Mouse (Mus musculus) lung, embryonic 14.5 days (tissue): ENCODE measurements around the gene Tmem19. TPM values are rescaled to one million over a fixed set of nuclear protein-coding genes. Genes with fewer than 3 reads are reported as not detected.

Source experiments
- ATAC-seq: fragments of 200-750 bp; cut with Nextera tagmentation; 2 replicates; pipeline ENCODE4 v1.8.0; 2017; ENCODE audit warnings: mild to moderate bottlenecking, moderate TSS enrichment, moderate library complexity; ENCODE audit not compliant: insufficient read depth
- DNase-seq: peaks from one replicate; pipeline ENCODE4 v3.0.0-alpha.2; 2015
- H3K27ac ChIP-seq: fragments of 300-500 bp; sonication (generic); 2 replicates; pipeline ENCODE4 v1.5.1; 2014; ENCODE audit warnings: low read depth, mild to moderate bottlenecking, moderate library complexity
- H3K27me3 ChIP-seq: fragments of 300-500 bp; sonication (generic); 2 replicates; pipeline ENCODE4 v1.6.1; 2014; ENCODE audit warnings: low read length, control low read depth; ENCODE audit not compliant: insufficient read depth
- H3K36me3 ChIP-seq: fragments of 300-500 bp; sonication (generic); 2 replicates; pipeline ENCODE4 v1.6.1; 2014; ENCODE audit warnings: control low read depth; ENCODE audit not compliant: insufficient read depth
- H3K4me1 ChIP-seq: fragments of 300-500 bp; sonication (generic); 2 replicates; pipeline ENCODE4 v1.6.1; 2014; ENCODE audit warnings: antibody characterized with exemption, control low read depth; ENCODE audit not compliant: insufficient read depth
- H3K4me2 ChIP-seq: fragments of 300-500 bp; sonication (generic); 2 replicates; pipeline ENCODE4 v1.6.1; 2014; ENCODE audit warnings: mild to moderate bottlenecking
- H3K4me3 ChIP-seq: fragments of 300-500 bp; sonication (generic); 2 replicates; pipeline ENCODE4 v1.5.1; 2014; ENCODE audit warnings: low read depth, low read length
- H3K9ac ChIP-seq: fragments of 300-500 bp; sonication (generic); 2 replicates; pipeline ENCODE4 v1.6.1; 2014
- H3K9me3 ChIP-seq: fragments of 300-500 bp; sonication (generic); 2 replicates; pipeline ENCODE4 v1.6.1; 2016; ENCODE audit warnings: low read depth, low read length, control low read depth
- CTCF ChIP-seq: IDR thresholded peaks from 2 replicates; pipeline ENCODE4 v1.5.1; 2016; ENCODE audit warnings: antibody characterized with exemption, low read depth
- WGBS: fragments of 180-500 bp; shearing (Covaris S2); extraction: QIAGEN DNeasy Blood & Tissue Kit; methylation state at CpG from one replicate; pipeline ENCODE4 v1.1.7; 2014; 5-methylcytosine and 5-hydroxymethylcytosine counted together
- polyA plus RNA-seq: library from polyadenylated mRNA; unstranded; fragments of >200 nt; fragmentation: Nextera tagmentation; extraction: Ambion mirVana; gene quantifications from 2 replicates; pipeline ENCODE4 v1.2.1, GENCODE M21; 2014

Gene Tmem19
- polyA plus RNA-seq, result 28.5 and 30.1 TPM in 2 replicates

GRCm38 (mm10) chr10:115361840-115362622, at the start of gene Tmem19:
Gene Tmem19 (minus strand): TSS chr10:115362501.
- H3K4me2 ChIP-seq, result peak within 1 kb of the TSS; percentile 88
- peak; percentile 99 for DNase-seq
- ATAC-seq, result peak; percentile 100
- TF ChIP-seq CTCF, result no peak
- WGBS, result under 1% methylated on average over 52 of the region's 58 CpGs
- H3K36me3 ChIP-seq, result no peaks in the 10 kb centered on the region
- peak within 1 kb of the TSS; percentile 51 for H3K4me3 ChIP-seq
- 0 out of 2 replicates have a peak, but pooled peaks cover 4% of the 10 kb centered on the region for H3K4me1 ChIP-seq
- H3K9ac ChIP-seq, result peak within 1 kb of the TSS; percentile 60
- peak within 1 kb of the TSS; percentile 96 for H3K27ac ChIP-seq
- H3K9me3 ChIP-seq, result no peaks in the 10 kb centered on the region
- H3K27me3 ChIP-seq, result no peaks in the 10 kb centered on the region

GRCm38 (mm10) chr10:115406393-115406792, 44.1 kb upstream of the Tmem19 start:
- Histone ChIP-seq H3K4me1 (no peaks in the 10 kb centered on the region), H3K4me3 (no peak overlapping the region), H3K9me3 (no peaks in the 10 kb centered on the region), H3K4me2 (no peak overlapping the region), H3K27ac (no peak overlapping the region), H3K27me3 (no peaks in the 10 kb centered on the region), H3K9ac (no peak overlapping the region), H3K36me3 (peaks cover 77% of the 10 kb centered on the region)
- DNase-seq, result peak; percentile 85
- no peak for ATAC-seq
- TF ChIP-seq CTCF, result peak; percentile 73
- WGBS, result 65% methylated on average over 6 of the region's 6 CpGs

- Histone ChIP-seq H3K4me1 (no peaks in the 10 kb centered on the region; the same call in 1 of the 2 replicates), H3K9me3 (no peaks in the 10 kb centered on the region), H3K27me3 (no peaks in the 10 kb centered on the region), H3K4me2 (no peak overlapping the region), H3K4me3 (no peak overlapping the region), H3K9ac (no peak overlapping the region), H3K36me3 (peaks cover 60% of the 10 kb centered on the region), H3K27ac (no peak overlapping the region)
- DNase-seq, result no peak
- ATAC-seq, result no peak
- WGBS, result 97% methylated on average over 1 of the region's 1 CpGs
- no peak for TF ChIP-seq CTCF
Measured at GRCm38 (mm10) chr10:115391896-115392295, 29.6 kb upstream of the Tmem19 start.

GRCm38 (mm10) chr10:115391076-115391475, 28.8 kb upstream of the Tmem19 start:
- WGBS, result 90% methylated on average over 4 of the region's 4 CpGs
- H3K36me3 ChIP-seq, result peaks cover 53% of the 10 kb centered on the region
- no peak overlapping the region for H3K27ac ChIP-seq
- ATAC-seq (no peak), DNase-seq (no peak)
- no peaks in the 10 kb centered on the region; the same call in 1 of the 2 replicates for H3K4me1 ChIP-seq
- no peak overlapping the region for H3K4me3 ChIP-seq
- no peak overlapping the region for H3K4me2 ChIP-seq
- H3K9me3 ChIP-seq, result no peaks in the 10 kb centered on the region
- no peak for TF ChIP-seq CTCF
- no peak overlapping the region for H3K9ac ChIP-seq
- no peaks in the 10 kb centered on the region for H3K27me3 ChIP-seq

- H3K27me3 ChIP-seq, result no peaks in the 10 kb centered on the region
- 82% methylated on average over 3 of the region's 3 CpGs for WGBS
- H3K4me1 ChIP-seq, result peaks cover under 1% of the 10 kb centered on the region; the same call in 1 of the 2 replicates
- peaks cover 36% of the 10 kb centered on the region for H3K36me3 ChIP-seq
- ATAC-seq (no peak), DNase-seq (no peak)
- peak overlapping the region; percentile 15; the same call in 1 of the 2 replicates for H3K4me2 ChIP-seq
- H3K4me3 ChIP-seq, result no peak overlapping the region
- TF ChIP-seq CTCF, result no peak
- no peaks in the 10 kb centered on the region for H3K9me3 ChIP-seq
- no peak overlapping the region for H3K9ac ChIP-seq
- no peak overlapping the region for H3K27ac ChIP-seq
Measured at GRCm38 (mm10) chr10:115387891-115388290, 25.6 kb upstream of the Tmem19 start.

- Histone ChIP-seq H3K27ac (peak overlapping the region; percentile 98), H3K27me3 (no peaks in the 10 kb centered on the region), H3K4me2 (peak overlapping the region; percentile 70), H3K9ac (peak overlapping the region; percentile 95), H3K4me1 (peaks cover 8% of the 10 kb centered on the region), H3K4me3 (peak overlapping the region; percentile 91), H3K36me3 (peaks cover 24% of the 10 kb centered on the region), H3K9me3 (no peaks in the 10 kb centered on the region)
- DNase-seq (peak; percentile 75), ATAC-seq (peak; percentile 22)
- WGBS, result 1% methylated on average over 85 of the region's 101 CpGs
- no peak for TF ChIP-seq CTCF
Measured at GRCm38 (mm10) chr10:115385018-115386002, 23.0 kb upstream of the Tmem19 start.
